Mouse (Mus musculus) frontal cortex, adult (tissue): ENCODE results near the gene Snrpf.
"Not testable (repeated sequence)": the region's sequence is repeated elsewhere in the genome, so short reads cannot be mapped to it uniquely, and the experiment has no call there.

ENCODE experiments used
- ATAC-seq: cut with Nextera tagmentation; 2 replicates; pipeline ENCODE4 v1.9.2; 2017; ENCODE audit warnings: mild to moderate bottlenecking, moderate library complexity, mixed read lengths; ENCODE audit not compliant: low TSS enrichment

Gene Snrpf

DNA sequence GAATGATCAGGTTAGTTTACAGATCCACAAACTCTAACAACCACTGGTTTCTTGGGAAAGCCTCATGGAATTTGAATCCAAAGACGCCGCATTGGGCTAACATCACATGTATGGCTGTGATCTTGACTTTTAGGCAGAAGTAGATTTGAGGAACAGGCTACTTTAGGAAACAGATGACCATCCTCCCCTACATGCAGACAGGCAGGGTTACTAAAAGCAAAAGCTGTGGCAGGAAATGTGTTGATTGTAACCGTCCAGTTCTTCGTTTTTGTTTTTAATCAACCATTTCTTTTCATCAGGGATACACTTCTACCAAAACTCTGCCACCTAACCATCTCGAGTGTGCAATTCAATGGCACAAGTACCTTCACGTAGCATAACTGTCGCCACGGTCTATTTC, 13.5 kb downstream of the Snrpf start:
- ATAC-seq = no peak

DNA sequence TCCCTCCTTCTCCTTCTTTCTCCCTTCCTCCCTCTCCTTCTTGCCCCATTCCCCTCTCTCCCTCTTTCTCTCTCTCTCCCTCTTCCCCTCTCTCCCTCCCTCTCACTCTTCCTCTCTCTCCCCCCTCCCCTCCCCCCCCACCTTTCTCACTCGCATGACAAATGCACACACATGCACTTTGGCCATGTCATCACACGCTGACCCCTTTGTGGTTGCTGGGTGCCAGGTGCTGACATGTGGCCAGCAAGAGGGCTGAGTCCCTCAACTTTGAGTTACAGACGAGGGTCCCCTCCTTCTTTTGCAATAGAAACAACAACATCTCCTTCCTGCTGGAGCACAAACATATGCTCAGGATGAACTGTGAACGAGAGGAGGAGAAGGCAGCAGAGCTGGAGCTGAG, 14.5 kb downstream of the Snrpf start:
- no peak for ATAC-seq

DNA sequence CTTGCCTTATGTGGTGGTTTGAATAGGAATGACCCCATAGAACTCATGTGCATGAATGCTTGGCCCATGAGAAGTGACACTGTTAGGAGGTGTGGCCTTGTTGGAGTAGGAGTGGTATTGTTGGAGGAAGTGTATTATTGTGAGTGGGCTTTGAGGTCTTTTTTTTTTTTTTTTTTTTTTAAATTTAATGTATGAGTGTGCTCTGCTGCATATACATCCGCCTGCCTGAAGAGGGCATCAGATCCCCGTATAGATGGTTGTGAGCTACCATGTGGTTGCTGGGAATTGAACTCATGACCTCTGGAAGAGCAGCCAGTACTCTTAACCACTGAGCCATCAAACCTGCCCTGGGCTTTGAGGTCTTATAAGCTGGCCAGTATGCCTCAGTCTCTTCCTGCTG, 17.3 kb downstream of the Snrpf start:
- ATAC-seq = no peak

DNA sequence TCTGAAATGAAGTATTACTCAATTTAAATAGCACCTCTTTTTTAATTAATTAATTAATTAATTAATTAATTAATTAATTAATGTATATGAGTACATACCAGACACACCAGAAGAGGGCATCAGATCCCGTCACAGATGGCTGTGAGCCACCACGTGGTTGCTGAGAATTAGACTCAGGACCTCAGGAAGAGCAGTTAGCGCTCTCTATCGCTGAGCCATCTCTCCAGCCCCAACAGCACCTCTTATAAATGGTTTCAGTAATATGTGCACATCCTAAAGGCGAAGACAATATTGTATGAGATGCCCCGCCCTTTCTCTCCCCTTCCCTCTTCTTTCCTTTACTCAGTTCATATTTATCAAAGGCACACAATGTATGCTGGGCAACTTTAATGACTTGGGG, 20.8 kb downstream of the Snrpf start:
- ATAC-seq = no peak

DNA sequence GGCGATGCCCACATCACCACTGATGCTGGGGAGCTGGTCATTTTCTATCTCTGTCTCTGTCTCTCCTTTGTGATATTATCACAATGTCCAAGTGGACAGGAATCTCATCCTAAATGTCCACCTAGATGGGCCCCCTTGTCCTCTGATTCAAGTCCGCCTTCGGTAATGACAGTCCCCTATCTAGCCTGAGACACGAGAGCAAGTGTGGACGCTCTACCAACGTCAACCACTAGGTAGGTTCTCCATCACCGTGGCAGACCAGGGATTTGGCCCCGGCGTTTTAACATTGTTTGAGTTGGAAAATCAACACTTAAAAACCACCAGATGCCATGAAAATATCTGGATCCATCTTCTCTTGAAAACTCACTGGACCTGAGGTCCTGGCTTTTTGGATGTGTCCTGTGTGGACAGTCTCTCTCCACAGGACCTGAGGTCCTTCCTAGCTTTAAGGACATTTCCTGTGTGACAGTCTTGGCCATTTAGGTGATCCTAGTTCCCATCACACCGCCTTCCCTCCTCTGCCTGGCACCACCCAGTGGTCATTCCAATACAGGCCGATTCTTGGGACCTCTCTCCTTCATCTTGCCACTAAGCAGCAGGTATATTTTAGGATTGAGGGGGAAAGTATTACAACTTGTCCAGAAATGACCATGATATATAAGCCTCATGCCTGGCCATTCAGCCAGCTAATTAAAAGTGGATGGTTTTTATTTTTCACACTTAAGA, 21.5 kb downstream of the Snrpf start:
- ATAC-seq = no peak

DNA sequence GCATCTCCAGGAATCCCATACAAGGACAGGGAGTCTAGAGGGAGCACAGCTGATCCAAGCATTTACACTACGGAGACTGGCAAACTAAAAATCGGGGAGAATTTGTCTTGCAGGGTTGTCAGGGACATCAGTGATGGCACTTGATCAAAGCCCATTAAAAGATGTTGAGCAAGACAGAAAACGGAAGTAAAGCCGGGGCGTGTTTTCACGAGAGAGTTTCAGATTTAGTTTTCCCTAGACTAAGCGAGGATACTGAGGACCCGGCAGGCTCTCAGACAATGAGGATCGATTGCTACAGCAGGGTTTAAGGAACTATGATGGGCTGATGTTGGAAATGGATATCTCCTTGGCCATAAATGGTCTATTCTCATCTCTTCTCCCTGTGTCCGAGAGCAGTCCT, 22.4 kb downstream of the Snrpf start:
- no peak for ATAC-seq

DNA sequence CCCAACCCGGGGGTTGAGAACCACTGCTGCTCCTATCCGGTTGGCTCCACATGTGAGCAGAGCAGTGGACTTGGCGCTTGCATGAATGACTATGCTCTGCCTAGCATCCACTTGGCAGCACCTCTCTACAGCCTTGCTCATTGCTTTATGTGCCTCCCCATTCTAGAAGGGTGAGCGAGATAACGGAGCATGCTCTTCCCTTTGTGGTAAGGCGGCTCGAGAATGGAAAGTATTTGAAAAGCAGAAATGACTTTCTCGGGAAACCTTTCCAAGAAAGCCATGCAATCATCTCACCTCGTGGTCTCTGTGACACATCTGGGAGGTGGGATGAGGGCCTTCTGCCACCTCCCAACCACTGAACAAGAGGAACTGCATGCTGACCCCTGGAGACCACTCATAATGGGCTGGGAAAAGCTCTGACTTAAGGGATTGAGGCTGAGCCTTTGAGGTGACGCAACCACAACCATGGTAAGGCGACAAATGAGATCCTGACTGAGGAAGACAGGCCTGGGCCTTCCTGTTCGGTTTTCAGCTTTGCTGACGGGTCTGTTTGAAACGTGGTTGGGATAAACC, 24.9 kb downstream of the Snrpf start:
- ATAC-seq = no peak

DNA sequence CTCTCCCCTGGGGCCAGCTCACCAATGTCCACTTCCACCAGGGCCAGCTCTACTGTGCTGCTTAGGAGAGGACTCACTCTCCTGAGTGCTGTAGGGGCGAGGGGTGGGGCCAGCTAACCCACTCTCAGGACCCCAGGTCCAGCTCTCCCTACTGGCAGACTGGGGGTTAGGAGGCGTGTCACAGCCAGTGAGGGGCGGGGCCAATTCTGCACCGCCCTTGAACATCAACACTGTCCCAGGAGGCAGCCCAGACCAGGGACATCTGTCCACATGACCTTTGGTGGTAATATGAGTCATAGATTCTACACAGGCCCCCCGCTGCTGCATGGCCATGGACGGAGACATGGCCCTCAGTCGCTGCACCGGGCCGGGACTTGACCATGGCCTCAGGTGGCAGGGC, 29.7 kb downstream of the Snrpf start:
- ATAC-seq = no peak

DNA sequence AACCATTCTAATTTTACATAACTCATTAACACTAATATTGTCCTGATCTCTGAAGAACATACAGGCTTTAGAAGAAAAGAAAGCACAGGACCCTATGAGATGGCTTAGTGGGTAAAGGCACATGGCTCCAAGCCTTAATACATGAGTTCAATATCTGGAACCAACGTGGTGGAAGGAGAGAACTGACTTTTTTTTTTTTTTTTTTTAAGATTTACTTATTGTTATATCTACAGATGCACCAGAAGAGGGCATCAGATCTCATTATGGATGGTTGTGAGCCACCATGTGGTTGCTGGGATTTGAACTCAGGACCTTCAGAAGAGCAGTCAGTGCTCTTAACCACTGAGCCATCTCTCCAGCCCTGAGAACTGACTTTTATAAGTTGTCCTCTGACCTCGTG, 31.5 kb downstream of the Snrpf start:
- ATAC-seq = not testable (repeated sequence)

DNA sequence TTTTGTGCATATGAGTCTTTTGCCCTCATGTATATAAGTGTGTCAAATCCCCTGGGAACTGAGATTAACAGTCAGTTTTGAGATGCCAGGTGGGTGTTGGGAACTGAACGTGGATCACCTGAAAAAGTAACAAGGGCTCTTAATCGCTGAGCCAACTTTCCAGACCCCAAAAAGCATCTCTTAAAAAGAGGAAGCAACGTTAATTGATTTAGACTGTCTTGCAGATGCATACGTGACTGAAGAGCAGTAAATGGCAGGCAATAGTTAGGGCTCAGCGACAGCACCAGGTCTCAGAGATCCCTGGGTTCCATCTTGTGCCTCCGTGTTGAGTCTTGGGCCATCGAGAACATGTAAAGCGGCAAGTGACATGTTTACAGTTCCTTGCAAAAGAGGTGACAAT, 36.9 kb downstream of the Snrpf start:
- no peak for ATAC-seq

DNA sequence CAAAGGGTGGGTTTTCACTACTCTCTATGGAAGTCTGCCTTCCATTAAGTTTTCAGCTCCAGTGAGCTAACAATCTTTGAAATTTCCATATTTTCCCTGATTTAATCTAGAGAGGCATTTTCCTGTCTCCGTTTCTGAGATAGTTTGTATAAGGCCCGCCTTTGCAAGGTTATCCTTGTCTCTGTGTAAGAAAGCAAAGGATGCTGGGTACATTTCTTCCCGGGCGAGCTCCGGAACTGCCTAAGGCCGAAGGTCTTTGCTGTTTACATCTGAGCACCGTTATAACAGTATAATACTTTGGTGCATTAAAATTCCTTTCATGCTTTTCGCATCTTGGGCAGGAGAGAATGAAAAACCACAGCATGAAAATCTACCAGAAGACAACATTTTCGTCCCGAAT, 39.7 kb downstream of the Snrpf start:
- no peak for ATAC-seq

DNA sequence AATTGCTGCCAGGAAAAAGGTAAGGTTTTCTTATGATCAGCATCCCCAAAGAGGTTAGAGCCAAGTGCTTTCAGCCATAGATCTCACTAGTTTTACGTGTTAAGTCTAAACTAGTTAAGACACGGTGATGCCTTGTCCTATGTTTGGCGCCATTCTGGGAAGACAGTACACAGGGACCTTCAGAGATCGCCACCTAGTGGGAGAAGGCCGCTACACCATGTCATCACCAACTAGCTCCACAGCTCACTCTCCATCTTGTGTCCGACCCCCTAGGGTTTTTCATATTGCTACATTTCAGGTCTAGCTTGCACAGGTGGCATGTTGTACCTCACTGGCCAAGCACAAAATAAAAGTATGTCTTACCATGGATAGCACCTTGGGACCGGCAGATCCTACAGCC, 40.5 kb downstream of the Snrpf start:
- ATAC-seq = peak; percentile 95

DNA sequence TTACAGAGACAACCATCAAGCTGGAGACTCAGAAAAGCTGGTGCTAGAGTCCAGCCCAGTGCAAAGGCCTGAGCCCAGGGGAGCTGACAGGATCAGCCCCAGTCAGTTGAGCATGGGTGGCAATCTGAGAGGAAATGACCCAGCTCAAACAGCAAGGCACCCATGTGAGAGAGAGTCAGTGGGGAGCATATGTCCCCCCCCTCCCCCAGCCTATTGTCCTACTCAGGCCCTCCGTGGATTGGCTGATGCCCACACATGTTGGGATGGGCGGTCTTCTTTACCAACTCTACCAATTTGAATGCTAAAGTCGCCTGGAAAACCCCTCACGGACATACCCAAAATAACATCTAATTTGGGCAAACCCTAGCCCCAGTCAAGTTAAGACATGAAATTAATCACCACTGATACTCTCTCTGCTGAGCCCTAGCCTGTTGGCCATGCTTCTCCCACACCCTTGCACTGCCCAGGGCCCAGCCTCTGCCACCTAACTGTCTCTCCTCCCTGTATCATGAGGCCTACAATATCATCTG, 41.7 kb downstream of the Snrpf start:
- ATAC-seq = no peak

DNA sequence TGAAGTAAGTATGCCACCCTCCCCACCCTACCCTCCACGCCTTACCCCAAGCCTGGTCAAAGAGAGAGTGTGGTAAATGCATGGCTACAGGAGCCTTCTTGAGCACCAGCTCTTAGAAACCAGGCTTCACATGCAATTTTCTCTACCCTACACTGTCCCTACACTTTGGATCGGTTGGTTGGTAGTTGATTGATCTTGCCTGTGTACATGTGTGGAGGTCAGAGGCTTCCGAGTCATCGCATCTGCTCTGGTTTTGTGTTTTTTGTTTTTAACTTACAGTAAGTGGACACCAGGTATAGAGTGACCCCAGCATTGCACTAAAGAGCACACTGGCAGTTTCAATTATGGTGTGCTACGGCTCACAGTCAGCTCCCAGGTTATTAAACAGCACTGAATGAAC, 45.3 kb downstream of the Snrpf start:
- ATAC-seq = no peak

DNA sequence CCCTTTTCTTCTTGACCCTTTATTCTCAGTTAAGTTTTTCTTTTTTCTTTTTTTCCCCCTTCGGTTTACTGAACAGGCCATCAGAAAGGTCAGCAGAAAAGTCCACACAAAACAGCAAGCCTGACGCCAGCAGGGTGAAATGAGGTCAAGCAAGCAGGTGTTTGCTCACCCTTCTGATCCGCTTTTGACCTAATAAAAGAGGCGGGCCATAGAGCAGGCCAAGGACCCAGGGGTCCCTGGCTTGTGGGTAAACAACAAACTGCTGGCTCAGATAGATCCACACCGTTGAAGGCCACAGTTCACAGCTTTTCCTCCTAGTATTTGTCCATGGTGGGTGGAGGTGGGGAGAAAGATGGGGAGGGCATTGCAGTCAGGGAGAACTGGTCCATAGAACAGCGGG, 46.3 kb downstream of the Snrpf start:
- ATAC-seq = no peak

DNA sequence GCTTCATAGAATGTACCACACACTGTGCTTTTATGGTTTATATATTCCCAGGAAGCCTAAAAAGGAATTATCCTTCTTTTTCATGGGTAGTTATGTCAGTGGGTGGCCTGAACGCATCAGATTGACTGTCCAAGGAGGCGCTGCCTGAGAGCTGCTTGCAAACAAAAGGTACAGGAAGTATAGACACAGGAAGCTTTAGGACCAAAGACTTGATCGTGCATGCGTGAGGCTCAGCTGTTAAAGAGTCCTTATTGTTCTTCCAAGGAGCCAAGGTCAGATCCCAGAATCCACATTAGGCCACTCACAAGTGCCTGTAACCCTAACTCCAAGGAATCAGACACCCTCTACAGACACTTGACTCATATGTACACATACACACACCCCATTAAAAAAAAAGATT, 47.1 kb downstream of the Snrpf start:
- no peak for ATAC-seq

DNA sequence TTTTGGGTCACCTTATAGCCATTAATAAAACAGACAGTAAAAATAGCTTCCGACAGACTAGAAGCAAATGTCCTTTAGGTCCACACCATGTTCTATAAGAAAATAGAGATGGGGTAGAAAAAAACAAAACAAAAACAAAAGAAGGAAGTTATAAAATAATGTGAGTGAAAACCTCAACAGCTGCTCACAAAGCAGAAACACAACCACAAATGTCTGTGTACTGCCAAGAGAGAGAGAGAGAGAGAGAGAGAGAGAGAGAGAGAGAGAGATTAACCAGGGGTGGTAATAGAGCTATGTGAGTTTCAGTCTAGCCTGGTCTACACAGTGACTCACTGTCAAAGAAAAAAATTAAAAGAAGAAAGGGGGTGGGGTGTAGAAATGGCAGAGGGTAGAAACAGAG, 47.9 kb downstream of the Snrpf start:
- ATAC-seq = no peak

DNA sequence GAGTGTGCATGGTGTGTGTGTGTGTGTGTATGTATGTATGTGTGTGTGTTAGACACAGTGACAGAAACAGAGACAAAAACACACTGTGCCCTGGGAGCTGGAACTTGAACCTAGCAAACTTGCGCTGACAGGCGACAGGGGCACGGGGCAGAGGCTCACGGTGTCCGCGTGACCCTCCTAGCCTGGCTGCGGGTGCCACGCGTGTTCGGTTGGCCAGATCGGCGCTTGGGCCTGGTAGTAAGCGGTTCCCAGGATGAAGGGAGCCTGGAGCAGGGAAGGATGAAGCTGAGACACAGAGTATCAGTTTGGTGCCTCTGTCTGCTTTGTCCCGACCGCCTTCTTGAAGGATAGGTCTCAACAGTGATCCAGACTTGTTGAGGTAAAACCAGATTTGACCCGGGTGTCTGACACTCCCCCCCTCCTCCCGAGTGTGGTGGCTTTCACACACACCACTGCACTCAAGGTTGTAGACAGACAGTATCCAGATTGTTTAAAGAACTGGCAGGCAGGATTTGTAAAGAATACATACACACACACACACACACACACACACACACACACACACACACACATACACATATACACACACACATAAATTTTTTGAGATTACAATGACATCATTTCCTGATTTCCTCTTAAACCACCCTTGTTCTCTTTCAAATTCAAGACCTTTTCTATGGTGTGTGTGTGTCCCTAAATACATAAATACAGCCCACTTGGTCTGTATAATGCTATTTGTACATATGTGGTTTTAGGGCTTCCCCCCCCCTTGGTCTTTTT, 48.9 kb downstream of the Snrpf start, which contains the start of gene Ccdc38:
Gene Ccdc38, plus strand, starts transcription at position 202 of the 780 bp plus-strand sequence.
- no peak for ATAC-seq

DNA sequence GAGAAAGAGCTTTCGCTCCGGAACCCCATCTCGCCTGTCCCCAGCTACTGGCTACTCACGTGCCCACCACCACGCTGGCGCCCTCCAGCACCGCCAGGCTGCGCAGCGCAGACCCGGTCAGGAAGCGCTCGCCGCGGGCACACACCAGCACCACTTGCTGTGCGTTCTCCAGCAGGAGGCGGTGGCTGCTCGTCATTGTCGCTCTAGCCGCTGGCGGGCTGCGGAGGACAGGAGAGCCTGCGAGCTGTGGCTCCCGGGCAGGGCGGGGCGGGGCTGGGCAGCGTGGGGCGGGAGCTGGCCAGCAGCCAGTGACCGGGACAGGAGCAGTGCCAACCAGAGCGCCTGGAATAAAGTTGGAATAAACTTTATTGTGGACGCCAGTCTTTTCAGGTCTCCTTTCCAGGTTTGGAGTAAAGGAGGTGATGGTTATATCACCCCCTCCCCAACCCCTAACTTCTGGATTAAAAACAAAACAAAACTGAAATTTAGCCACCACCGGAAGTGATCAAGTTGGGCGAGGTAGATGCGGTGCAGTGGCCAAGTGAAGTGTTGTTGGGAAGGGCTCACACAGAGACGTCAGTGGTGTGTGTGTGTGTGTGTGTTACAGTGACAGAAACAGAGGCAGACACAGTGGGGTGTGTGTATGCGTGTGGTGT, 49.6 kb downstream of the Snrpf start, which contains the start of gene Amdhd1:
Gene Amdhd1, minus strand, starts transcription at position 259 of the 656 bp plus-strand sequence.
- peak; percentile 100 for ATAC-seq

DNA sequence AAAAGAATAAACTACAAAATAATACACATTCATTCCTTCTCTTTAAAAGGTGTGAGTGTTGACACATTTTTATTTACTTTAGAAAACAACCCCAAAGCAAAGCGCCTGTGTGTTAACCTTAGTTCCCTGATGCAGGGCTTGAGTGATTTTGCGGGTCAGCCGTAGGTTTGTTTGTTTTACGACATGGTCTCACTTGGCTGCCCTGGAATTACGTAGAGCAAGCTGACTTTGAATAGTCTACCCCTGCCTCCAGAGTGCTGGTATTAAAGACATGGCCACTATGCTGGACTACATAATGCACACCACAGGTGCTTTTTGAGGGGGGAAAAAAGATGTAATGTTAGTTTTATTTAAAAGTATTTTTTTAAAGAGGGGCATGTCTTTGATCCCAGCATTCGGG, 50.7 kb downstream of the Snrpf start:
- no peak for ATAC-seq

DNA sequence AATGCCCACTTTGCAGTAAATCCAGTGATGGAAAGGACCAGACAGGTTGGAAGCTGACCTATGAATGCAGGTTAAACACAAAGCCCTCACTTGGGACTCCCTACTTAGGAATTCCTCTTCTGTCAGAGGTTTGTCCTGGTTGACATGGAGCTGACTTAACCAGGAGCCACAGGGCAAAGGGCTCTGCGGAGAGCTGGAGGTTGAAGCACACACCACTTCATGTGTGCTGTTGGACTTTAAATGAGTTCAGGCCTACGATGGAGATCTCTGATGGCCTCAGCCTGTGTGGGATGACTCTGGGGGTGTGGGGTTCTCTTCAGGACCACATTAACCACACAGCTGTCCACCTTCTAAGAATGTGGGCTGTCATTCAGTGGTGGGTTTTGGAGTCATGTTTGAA, 51.2 kb downstream of the Snrpf start:
- no peak for ATAC-seq
